Mouse (Mus musculus) heart, embryonic 14.5 days (tissue): Measurements from ENCODE around the gene Ints5. TPM values are rescaled to one million over a fixed set of nuclear protein-coding genes. Genes with fewer than 3 reads are reported as not detected.
A peak's percentile ranks its signal among the peaks of the same experiment; 100 is the strongest.

Experiments
- ATAC-seq: fragments of 200-750 bp; cut with Nextera tagmentation; 2 replicates; pipeline ENCODE4 v1.8.0; 2017; ENCODE audit warnings: low read depth, moderate TSS enrichment; ENCODE audit not compliant: insufficient number of reproducible peaks, insufficient read depth, low FRiP score
- H3K27ac ChIP-seq, 2 experiments: fragments of 200-500 bp in 1 of 2; fragments of 300-500 bp in 1 of 2; sonication (generic) in 1 of 2; replicated peaks in 1 of 2; 2 replicates each; pipeline ENCODE4 v1.5.1; 2012 to 2014; ENCODE audit warnings: low read depth in 2 of 2, low read length in 2 of 2, control low read depth in 1 of 2, mild to moderate bottlenecking in 1 of 2, mixed read lengths in 1 of 2; ENCODE audit not compliant: control insufficient read depth in 1 of 2, insufficient read depth in 1 of 2
- H3K27me3 ChIP-seq: fragments of 300-500 bp; sonication (generic); 2 replicates; pipeline ENCODE4 v1.6.1; 2014; ENCODE audit warnings: mild to moderate bottlenecking, low read length, control low read depth; ENCODE audit not compliant: control insufficient read depth, insufficient read depth
- H3K36me3 ChIP-seq: fragments of 300-500 bp; sonication (generic); 2 replicates; pipeline ENCODE4 v1.6.1; 2014; ENCODE audit warnings: mild to moderate bottlenecking, control low read depth, low read length, mixed read lengths; ENCODE audit not compliant: control insufficient read depth, insufficient read depth
- H3K4me1 ChIP-seq, 2 experiments: fragments of 200-500 bp in 1 of 2; fragments of 300-500 bp in 1 of 2; sonication (generic) in 1 of 2; 2 replicates each; pipeline ENCODE4 v1.6.1; 2012 to 2014; ENCODE audit warnings: low read length in 2 of 2, control low read depth in 1 of 2, mixed read lengths in 1 of 2; ENCODE audit not compliant: control insufficient read depth in 2 of 2, insufficient read depth in 2 of 2
- H3K4me2 ChIP-seq: fragments of 300-500 bp; sonication (generic); 2 replicates; pipeline ENCODE4 v1.6.1; 2014; ENCODE audit warnings: mild to moderate bottlenecking, low read length
- H3K4me3 ChIP-seq, 2 experiments: fragments of 200-500 bp in 1 of 2; fragments of 300-500 bp in 1 of 2; sonication (generic) in 1 of 2; 2 replicates each; pipeline ENCODE4 v1.5.1; 2012 to 2014; ENCODE audit warnings: low read length in 2 of 2, mild to moderate bottlenecking in 2 of 2, control low read depth in 1 of 2, low read depth in 1 of 2, moderate library complexity in 1 of 2; ENCODE audit not compliant: control insufficient read depth in 1 of 2, insufficient read depth in 1 of 2
- H3K9ac ChIP-seq: fragments of 300-500 bp; sonication (generic); 2 replicates; pipeline ENCODE4 v1.6.1; 2014; ENCODE audit warnings: mild to moderate bottlenecking, low read length
- H3K9me3 ChIP-seq: fragments of 300-500 bp; sonication (generic); 2 replicates; pipeline ENCODE4 v1.6.1; 2016; ENCODE audit warnings: low read length, control low read depth; ENCODE audit not compliant: control insufficient read depth
- WGBS: fragments of 180-500 bp; shearing (Covaris S2); extraction: QIAGEN DNeasy Blood & Tissue Kit; methylation state at CpG from one replicate; pipeline ENCODE4 v1.1.7; 2014; 5-methylcytosine and 5-hydroxymethylcytosine counted together
- polyA plus RNA-seq: library from polyadenylated mRNA; unstranded; fragments of >200 nt; fragmentation: Nextera tagmentation; extraction: Ambion mirVana; gene quantifications from 2 replicates; pipeline ENCODE4 v1.2.1, GENCODE M21; 2014

The Ints5 gene
- polyA plus RNA-seq, 1 experiment from 2014 or later, result 18.2 TPM

DNA sequence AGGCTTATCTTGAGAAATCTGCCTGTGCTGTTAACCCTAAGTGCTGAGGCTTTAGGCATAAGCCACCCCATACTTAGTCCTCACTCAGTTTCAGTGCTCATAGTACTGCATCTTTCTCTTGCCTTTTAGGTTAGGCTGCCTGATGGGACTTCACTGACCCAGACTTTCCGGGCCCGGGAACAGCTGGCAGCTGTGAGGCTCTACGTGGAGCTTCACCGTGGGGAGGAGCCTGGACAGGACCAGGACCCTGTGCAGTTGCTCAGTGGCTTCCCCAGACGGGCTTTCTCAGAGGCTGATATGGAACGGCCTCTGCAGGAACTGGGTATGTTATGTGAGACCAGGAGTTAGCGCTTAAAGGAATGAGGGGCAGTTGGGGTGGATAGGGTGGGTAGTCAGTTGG, 17.8 kb upstream of the Ints5 start:
- no peak overlapping the region for H3K4me2 ChIP-seq
- no peak overlapping the region for H3K9ac ChIP-seq
- H3K4me3 ChIP-seq, result no peak overlapping the region
- no peak for ATAC-seq
- H3K36me3 ChIP-seq, result peaks cover 61% of the 10 kb centered on the region
- H3K27ac ChIP-seq, result no peak overlapping the region
- no peaks in the 10 kb centered on the region for H3K9me3 ChIP-seq
- no peaks in the 10 kb centered on the region for H3K27me3 ChIP-seq
- 89% methylated on average over 7 of the region's 7 CpGs for WGBS
- peaks cover 3 to 15% of the 10 kb centered on the region in 2 experiments; a peak in 3 of 4 replicates for H3K4me1 ChIP-seq

DNA sequence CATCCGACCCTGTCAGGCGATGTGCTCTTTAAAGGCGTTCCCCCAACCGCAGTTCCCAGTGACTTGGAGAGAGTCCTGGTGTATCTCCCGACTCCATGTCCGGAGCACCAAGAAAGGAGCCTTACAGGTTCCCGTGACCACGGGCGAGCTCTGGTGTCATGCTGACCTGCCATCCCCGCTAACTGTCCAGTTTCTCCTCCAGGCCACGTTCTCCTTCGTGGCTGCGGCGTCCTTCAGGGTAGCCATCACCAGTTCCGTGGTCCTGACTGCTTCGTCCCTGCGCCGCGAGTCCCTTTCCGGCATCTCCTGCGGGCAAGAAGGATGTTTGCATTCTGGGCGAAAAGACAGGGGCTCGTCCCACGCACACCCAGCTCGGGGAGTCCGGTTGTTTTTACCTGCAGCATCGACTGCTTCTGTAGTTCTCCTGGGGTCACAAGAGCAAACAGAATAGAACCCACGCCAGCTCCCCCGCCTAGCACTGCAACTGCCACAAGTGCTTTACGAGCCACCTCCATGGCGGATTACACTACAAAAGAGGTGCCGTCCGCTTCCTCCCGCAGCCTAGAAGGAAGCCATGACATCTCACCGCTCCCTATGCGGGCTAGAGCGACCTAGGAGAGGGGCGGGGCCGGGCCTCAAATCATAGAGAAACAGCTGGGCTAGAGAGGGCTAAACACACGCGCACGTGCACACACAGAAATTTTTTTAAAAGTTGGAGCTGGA, 12.3 kb upstream of the Ints5 start, which contains the start of gene Uqcc3:
Gene Uqcc3, minus strand, starts transcription at position 613 of the 723 bp plus-strand sequence.
- Histone ChIP-seq H3K9ac (peak within 1 kb of the TSS; percentile 82), H3K4me1 (peaks cover 0 to 12% of the 10 kb centered on the region in 2 experiments; a peak in 2 of 4 replicates), H3K27me3 (no peaks in the 10 kb centered on the region), H3K4me2 (peak within 1 kb of the TSS; percentile 82), H3K9me3 (no peaks in the 10 kb centered on the region), H3K27ac (peak within 1 kb of the TSS; percentile 69 to 79), H3K36me3 (peaks cover 32% of the 10 kb centered on the region), H3K4me3 (peak within 1 kb of the TSS; percentile 66 to 85)
- peak; percentile 91 for ATAC-seq
- under 1% methylated on average over 42 of the region's 42 CpGs for WGBS

DNA sequence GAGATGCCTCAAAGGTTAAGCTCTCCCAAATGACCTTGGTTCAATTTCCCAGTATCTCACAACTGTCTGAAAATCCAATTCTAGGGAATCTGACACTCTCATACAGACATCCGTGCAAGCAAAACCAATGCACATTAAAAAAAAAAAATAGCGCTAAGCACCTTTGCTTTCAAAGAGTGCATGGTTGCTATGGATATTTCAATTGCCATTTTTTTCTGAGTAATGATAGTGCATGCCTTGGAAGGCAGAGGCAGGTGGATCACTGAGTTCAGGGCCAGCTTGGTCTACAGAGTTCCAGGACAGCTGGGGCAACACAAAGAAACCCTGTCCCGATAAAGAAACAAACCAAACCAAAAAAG, 11.8 kb upstream of the Ints5 start:
- H3K4me1 ChIP-seq, result peaks cover 0 to 12% of the 10 kb centered on the region in 2 experiments; a peak in 2 of 4 replicates
- 21% methylated on average over 3 of the region's 3 CpGs for WGBS
- H3K4me2 ChIP-seq, result peak overlapping the region; percentile 82
- H3K36me3 ChIP-seq, result peaks cover 26% of the 10 kb centered on the region
- peak overlapping the region; percentile 66 to 85 for H3K4me3 ChIP-seq
- no peak for ATAC-seq
- no peaks in the 10 kb centered on the region for H3K9me3 ChIP-seq
- peak overlapping the region; percentile 82 for H3K9ac ChIP-seq
- H3K27me3 ChIP-seq, result no peaks in the 10 kb centered on the region
- H3K27ac ChIP-seq, result peak overlapping the region in 1 of 2 experiments; percentile 69; a peak in 1 of 4 replicates

DNA sequence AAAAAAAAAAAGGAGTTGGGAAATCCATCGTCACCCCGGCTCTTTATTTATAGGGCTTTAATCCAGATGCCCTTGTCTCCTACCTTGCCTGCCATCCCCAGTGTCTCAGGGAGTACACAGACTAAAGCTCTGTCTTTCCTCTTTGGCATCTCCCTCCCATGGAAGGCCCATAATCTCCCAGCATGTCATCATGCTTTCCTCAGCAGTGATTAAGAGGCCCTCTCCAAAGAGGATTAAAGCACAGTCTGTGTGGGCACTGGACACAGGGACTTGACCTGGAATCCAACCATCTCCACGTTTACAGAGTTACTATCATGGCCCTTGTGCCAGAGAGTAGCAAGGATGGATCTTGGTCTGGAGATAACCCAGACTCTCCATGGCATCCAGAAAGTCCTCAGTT, 9.2 kb upstream of the Ints5 start, which contains the start of the genes Lbhd1 and Gm49403:
Gene Lbhd1, plus strand, starts transcription at position 117 of the 400 bp plus-strand sequence.
Gene Gm49403, plus strand, starts transcription at position 315 of the 400 bp plus-strand sequence.
- Histone ChIP-seq H3K27me3 (no peaks in the 10 kb centered on the region), H3K4me1 (peaks cover 4 to 19% of the 10 kb centered on the region in 2 experiments), H3K27ac (no peak within 1 kb of the TSS), H3K36me3 (0 out of 2 replicates have a peak, but pooled peaks cover 5% of the 10 kb centered on the region), H3K4me3 (no peak within 1 kb of the TSS), H3K4me2 (no peak within 1 kb of the TSS), H3K9ac (no peak within 1 kb of the TSS), H3K9me3 (no peaks in the 10 kb centered on the region)
- WGBS, result 73% methylated on average over 3 of the region's 3 CpGs
- no peak for ATAC-seq

DNA sequence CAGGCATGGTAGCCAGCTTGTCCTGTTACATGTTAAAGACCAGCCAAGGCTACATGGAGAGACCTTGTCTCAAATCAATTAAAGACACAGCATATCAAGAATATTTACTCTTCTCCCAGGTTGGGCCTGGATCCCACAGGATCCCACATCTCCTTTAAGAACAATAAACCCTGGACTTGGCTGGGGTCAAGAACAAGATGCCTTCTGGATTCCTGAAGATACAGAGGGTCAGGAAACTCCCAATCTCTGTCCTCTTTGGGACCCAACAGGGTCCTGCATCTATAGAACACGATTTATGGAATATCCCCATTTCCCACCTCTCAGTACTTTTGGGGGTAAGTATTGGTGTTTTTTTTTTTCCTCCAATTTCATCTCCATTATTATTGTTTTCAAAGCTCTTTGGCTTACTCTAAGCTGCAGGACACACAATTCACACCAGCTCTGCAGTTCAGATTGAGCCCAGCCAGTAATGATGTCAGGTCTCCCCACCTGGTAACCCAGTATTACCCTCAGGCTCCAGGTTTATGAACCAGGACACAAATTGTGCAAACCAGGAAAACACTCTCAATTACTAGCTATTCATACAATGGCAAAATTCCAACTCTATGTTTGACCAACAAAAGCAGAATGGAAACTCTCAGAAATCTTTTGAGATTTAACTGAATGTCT, 5.8 kb upstream of the Ints5 start:
- WGBS, result 44% methylated on average over 1 of the region's 1 CpGs
- Histone ChIP-seq H3K4me3 (0 out of 4 replicates have a peak overlapping the region, but pooled peaks of 1 of the 2 experiments have one; percentile 82), H3K36me3 (peaks cover 13% of the 10 kb centered on the region), H3K9me3 (no peaks in the 10 kb centered on the region), H3K27me3 (no peaks in the 10 kb centered on the region), H3K27ac (no peak overlapping the region), H3K4me2 (peak overlapping the region; percentile 90; the same call in 1 of the 2 replicates), H3K4me1 (peaks cover 4 to 11% of the 10 kb centered on the region in 2 experiments), H3K9ac (no peak overlapping the region)
- no peak for ATAC-seq

DNA sequence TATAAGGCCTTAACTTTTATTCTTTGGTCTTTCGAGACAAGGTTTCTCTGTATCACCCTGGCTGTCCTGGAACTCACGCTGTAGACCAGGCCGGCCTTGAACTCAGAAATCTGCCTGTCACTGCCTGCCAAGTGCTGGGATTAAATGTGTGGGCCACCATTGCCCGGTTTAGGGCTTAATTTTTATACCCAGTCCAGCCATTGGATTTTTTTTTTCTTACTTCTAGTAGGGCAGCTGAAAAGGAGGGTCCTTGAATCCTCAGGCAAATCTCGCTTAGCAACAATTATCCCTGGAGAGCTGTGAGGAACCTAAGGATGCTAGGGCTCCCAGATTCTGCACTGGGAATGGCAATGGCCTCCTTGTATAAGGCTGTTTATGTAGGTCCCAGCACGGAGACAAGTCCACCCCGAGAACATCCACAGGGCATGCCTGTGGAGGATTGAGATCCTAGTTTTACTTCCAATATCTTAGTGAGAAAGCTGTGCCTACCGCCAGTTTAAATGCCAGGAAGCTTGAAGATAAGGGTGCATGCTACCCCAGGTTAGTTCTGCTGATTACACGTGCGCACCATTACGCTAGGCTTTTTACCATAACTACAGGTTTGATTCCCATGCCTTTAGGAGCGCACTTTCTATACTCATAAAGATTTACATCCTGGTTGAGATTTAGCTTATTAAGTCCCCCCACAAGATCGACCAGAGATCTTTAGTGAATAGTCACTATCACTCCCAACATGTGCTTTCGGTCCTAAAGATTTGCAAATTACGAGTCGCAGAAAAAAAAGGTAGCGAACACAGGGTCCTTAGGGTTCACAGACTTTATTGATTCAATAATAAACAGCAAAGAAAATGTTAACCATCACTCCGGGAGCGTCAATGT, 5.0 kb upstream of the Ints5 start:
- no peak for ATAC-seq
- peak overlapping the region; percentile 90 for H3K9ac ChIP-seq
- peak overlapping the region; percentile 90 for H3K4me2 ChIP-seq
- H3K4me3 ChIP-seq, result peak overlapping the region; percentile 78 to 82
- H3K4me1 ChIP-seq, result peaks cover 4 to 11% of the 10 kb centered on the region in 2 experiments
- H3K27me3 ChIP-seq, result no peaks in the 10 kb centered on the region
- H3K27ac ChIP-seq, result peak overlapping the region; percentile 63 to 82
- 19% methylated on average over 19 of the region's 19 CpGs for WGBS
- no peaks in the 10 kb centered on the region for H3K9me3 ChIP-seq
- H3K36me3 ChIP-seq, result peaks cover 13% of the 10 kb centered on the region
